Mouse (Mus musculus): ENCODE results near the gene Fbrsl1. TPM values are rescaled to one million over a fixed set of nuclear protein-coding genes. Genes with fewer than 3 reads are reported as not detected.

Fbrsl1 gene
- polyA plus RNA-seq, 1 experiment from 2014 or later = 17.5 TPM

DNA sequence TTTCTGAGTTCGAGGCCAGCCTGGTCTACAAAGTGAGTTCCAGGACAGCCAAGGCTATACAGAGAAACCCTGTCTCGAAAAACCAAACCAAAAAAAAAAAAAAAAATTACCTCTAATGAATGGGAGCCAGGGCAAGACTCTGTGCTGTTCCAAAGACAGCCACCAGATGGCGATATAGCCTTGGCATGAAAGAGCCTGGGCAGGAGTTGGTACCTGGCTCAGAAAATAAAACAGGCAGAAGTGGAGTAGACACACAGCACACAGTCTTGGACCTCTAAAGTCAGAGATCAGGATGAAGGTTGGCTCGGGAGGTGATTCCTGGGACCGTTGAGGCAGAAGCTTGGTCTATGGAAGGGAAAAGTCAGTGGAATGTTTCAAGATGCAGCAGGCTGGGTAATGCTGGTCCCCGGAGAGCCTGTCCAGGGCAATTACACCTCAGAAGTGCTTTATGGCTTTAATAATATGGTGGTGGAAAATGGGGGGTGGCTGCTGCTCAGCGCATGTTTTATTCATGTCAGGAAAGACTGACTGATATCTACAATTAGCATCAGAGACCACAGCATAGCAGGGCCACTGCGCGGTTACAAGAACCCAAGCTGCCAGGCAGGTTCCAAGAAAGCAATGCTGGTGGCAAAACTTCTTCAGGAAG, 90.6 kb downstream of the Fbrsl1 start:
- H3K27ac ChIP-seq (ENCODE audit: low read depth, low read length) = no peak overlapping the region
- H3K9me3 ChIP-seq (ENCODE audit: control insufficient read depth, low read length) = no peaks in the 10 kb centered on the region
- no peak overlapping the region for H3K4me3 ChIP-seq (ENCODE audit: low read depth, low read length)
- no peaks in the 10 kb centered on the region for H3K4me1 ChIP-seq (replicated peaks; ENCODE audit: control insufficient read depth, insufficient read depth, low read length)
- H3K36me3 ChIP-seq (ENCODE audit: control insufficient read depth, insufficient read depth, low read length) = no peaks in the 10 kb centered on the region
- ATAC-seq (ENCODE audit: low FRiP score) (peak; percentile 65; the same call in 1 of the 2 replicates), DNase-seq (ENCODE audit: low spot score) (peak; percentile 93)
- no peak overlapping the region for H3K9ac ChIP-seq (ENCODE audit: low read depth, low read length)
- no peak overlapping the region for H3K4me2 ChIP-seq (replicated peaks; ENCODE audit: low read depth, low read length)
- no peaks in the 10 kb centered on the region for H3K27me3 ChIP-seq (ENCODE audit: control insufficient read depth, insufficient read depth, low read length)
- 41% methylated on average over 9 of the region's 9 CpGs for WGBS

DNA sequence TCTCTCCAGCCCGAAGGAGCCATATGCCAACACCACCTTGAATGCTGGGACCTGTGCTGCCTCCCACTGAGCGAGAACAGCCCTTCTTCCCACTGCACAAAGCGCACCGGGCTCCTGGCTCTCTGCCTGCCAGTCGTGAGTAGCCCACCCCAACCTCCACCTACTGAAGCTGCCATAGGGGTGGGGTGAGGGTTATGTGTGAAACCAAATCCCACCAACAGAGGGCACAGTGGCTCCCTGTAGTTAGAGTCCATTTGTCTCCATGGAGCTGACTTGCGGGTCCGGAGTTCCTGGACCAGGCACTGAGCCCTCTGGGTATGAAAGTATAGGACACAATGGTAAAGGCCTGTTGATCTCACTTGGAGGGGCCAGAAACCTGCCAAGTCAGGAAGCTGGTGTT, 93.6 kb downstream of the Fbrsl1 start:
- DNase-seq (ENCODE audit: low spot score) = peak; percentile 66

DNA sequence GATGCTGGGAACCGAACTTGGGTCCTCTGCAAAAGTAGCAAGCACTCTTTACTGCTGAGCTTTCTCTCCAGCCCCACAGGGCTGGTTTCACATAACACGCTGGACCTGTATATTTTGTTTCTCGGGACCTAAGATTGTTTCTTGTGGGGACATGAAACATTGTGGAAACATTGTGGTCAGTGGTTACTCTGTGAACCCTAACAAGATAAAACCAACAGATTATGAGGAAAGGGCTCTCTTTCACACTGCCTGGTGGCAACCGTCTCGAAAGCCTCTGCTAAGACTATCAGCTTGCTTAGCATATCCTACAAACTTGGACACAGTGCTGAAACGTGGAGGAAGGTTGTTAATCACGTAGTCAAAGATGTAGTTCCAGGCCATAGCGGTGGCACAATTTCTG, 101.3 kb downstream of the Fbrsl1 start:
- H3K9me3 ChIP-seq (ENCODE audit: control insufficient read depth, low read length) = no peaks in the 10 kb centered on the region
- 85% methylated on average over 8 of the region's 8 CpGs for WGBS
- ATAC-seq (ENCODE audit: low FRiP score) = no peak

More for the DNA sequence above, 93.6 kb downstream of the Fbrsl1 start:
- Histone ChIP-seq H3K9ac (ENCODE audit: low read depth, low read length) (no peak overlapping the region), H3K9me3 (ENCODE audit: control insufficient read depth, low read length) (no peaks in the 10 kb centered on the region), H3K27ac (ENCODE audit: low read depth, low read length) (no peak overlapping the region), H3K4me2 (replicated peaks; ENCODE audit: low read depth, low read length) (no peak overlapping the region), H3K4me1 (replicated peaks; ENCODE audit: control insufficient read depth, insufficient read depth, low read length) (no peaks in the 10 kb centered on the region), H3K36me3 (ENCODE audit: control insufficient read depth, insufficient read depth, low read length) (no peaks in the 10 kb centered on the region), H3K4me3 (ENCODE audit: low read depth, low read length) (no peak overlapping the region), H3K27me3 (ENCODE audit: control insufficient read depth, insufficient read depth, low read length) (no peaks in the 10 kb centered on the region)
- ATAC-seq (ENCODE audit: low FRiP score) = peak; percentile 31; the same call in 1 of the 2 replicates
- WGBS = 20% methylated on average over 7 of the region's 7 CpGs

DNA sequence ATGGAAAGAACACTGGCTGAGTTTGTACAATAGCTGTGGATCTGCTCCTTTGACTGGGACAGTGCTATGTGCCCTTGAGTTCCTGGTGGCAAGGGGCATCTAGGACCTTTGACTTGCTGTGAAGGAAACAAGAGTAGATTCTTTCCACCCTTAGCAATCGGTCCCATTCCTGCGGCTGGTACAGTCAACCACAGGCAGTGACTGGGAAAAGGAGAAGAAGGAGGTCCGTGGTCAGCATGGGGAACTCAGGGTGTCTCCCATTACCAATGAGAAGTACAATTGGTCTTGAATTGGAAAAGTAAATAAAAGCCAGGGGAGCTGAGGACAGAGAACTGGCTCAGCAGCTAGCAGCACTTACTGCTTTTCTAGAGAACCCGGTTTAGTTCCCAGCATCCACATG, 102.8 kb downstream of the Fbrsl1 start:
- 84% methylated on average over 4 of the region's 4 CpGs for WGBS
- H3K27ac ChIP-seq (ENCODE audit: low read depth, low read length) = no peak overlapping the region
- no peaks in the 10 kb centered on the region for H3K9me3 ChIP-seq (ENCODE audit: control insufficient read depth, low read length)
- H3K4me2 ChIP-seq (replicated peaks; ENCODE audit: low read depth, low read length) = no peak overlapping the region
- DNase-seq (ENCODE audit: low spot score) (no peak), ATAC-seq (ENCODE audit: low FRiP score) (no peak)
- H3K36me3 ChIP-seq (ENCODE audit: control insufficient read depth, insufficient read depth, low read length) = no peaks in the 10 kb centered on the region
- no peaks in the 10 kb centered on the region for H3K4me1 ChIP-seq (replicated peaks; ENCODE audit: control insufficient read depth, insufficient read depth, low read length)
- H3K4me3 ChIP-seq (ENCODE audit: low read depth, low read length) = no peak overlapping the region
- H3K27me3 ChIP-seq (ENCODE audit: control insufficient read depth, insufficient read depth, low read length) = peaks cover 12% of the 10 kb centered on the region
- no peak overlapping the region for H3K9ac ChIP-seq (ENCODE audit: low read depth, low read length)

More for the DNA sequence above, 101.3 kb downstream of the Fbrsl1 start:
- Histone ChIP-seq H3K4me2 (replicated peaks; ENCODE audit: low read depth, low read length) (no peak overlapping the region), H3K27me3 (ENCODE audit: control insufficient read depth, insufficient read depth, low read length) (peaks cover 9% of the 10 kb centered on the region), H3K27ac (ENCODE audit: low read depth, low read length) (no peak overlapping the region), H3K4me1 (replicated peaks; ENCODE audit: control insufficient read depth, insufficient read depth, low read length) (no peaks in the 10 kb centered on the region), H3K4me3 (ENCODE audit: low read depth, low read length) (no peak overlapping the region), H3K9ac (ENCODE audit: low read depth, low read length) (no peak overlapping the region), H3K36me3 (ENCODE audit: control insufficient read depth, insufficient read depth, low read length) (no peaks in the 10 kb centered on the region)
- no peak for DNase-seq (ENCODE audit: low spot score)

DNA sequence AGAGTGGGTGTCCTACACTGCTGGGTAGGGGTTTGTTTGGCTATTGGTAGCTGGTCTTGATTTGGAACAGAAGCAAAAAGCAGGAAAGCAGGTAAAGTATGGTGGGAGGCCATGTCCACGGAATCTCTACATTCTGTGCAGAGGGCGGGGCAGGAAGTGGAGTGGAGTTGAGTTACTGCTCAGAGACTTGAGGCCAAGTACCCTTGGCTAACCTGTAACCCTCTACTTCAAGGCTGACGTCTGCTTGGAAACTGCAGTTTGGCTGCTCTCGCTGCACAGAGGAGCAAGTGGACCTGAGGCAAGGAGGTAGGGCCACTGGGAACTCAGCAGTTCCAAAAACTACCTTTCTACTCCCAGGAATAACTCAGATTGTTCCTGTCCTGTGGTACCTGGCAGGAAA, 103.8 kb downstream of the Fbrsl1 start, which contains the start of gene Lrcol1:
Gene Lrcol1 (plus strand): TSS at position 207 of the 400 bp plus-strand sequence.
- no peak within 1 kb of the TSS for H3K9ac ChIP-seq (ENCODE audit: low read depth, low read length)
- H3K4me2 ChIP-seq (replicated peaks; ENCODE audit: low read depth, low read length) = no peak within 1 kb of the TSS
- no peak for ATAC-seq (ENCODE audit: low FRiP score)
- H3K9me3 ChIP-seq (ENCODE audit: control insufficient read depth, low read length) = no peaks in the 10 kb centered on the region
- DNase-seq (ENCODE audit: low spot score) = no peak
- H3K4me3 ChIP-seq (ENCODE audit: low read depth, low read length) = no peak within 1 kb of the TSS
- H3K36me3 ChIP-seq (ENCODE audit: control insufficient read depth, insufficient read depth, low read length) = no peaks in the 10 kb centered on the region
- H3K27me3 ChIP-seq (ENCODE audit: control insufficient read depth, insufficient read depth, low read length) = peaks cover 12% of the 10 kb centered on the region
- WGBS = 80% methylated on average over 4 of the region's 4 CpGs
- H3K4me1 ChIP-seq (replicated peaks; ENCODE audit: control insufficient read depth, insufficient read depth, low read length) = no peaks in the 10 kb centered on the region
- no peak within 1 kb of the TSS for H3K27ac ChIP-seq (ENCODE audit: low read depth, low read length)

DNA sequence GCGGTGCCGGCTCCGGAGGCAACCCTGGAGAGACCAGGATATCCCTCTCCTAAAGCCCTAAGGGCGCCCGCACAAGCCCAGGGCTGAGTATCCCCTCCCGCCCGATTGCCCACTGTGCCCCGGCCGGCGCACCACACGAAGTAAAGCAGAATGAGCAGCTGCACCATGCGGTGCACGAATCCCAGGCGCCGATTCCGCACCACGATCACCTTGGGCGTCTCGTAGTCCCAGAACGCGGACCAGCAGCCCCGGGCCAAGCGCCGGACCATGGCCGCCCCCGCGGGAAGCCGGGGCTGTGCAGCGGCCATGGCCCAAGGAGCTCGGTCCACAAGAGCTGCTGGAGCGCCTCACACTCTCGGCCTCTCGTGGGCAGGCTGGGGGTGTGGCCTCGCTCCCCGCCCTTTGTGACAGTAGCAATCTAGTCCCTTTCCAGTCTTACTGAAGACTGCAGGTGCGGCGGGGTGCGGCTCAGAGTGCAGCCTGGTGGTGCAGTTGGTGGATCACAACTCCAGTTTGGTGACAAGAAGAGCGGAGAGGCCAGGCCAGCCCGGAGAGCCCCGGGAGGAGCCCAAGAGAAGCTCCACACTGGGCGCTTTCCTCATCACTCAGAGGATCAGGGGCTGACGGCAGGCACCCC, 105.5 kb downstream of the Fbrsl1 start, which contains the start of gene P2rx2:
Gene P2rx2 (minus strand): TSS at position 565 of the 637 bp plus-strand sequence.
- DNase-seq (ENCODE audit: low spot score) (peak; percentile 61), ATAC-seq (ENCODE audit: low FRiP score) (peak; percentile 73; the same call in 1 of the 2 replicates)
- WGBS = 2% methylated on average over 37 of the region's 43 CpGs
- H3K27me3 ChIP-seq (ENCODE audit: control insufficient read depth, insufficient read depth, low read length) = peaks cover 12% of the 10 kb centered on the region
- no peak within 1 kb of the TSS for H3K27ac ChIP-seq (ENCODE audit: low read depth, low read length)
- no peaks in the 10 kb centered on the region for H3K4me1 ChIP-seq (replicated peaks; ENCODE audit: control insufficient read depth, insufficient read depth, low read length)
- H3K36me3 ChIP-seq (ENCODE audit: control insufficient read depth, insufficient read depth, low read length) = no peaks in the 10 kb centered on the region
- no peaks in the 10 kb centered on the region for H3K9me3 ChIP-seq (ENCODE audit: control insufficient read depth, low read length)
- H3K9ac ChIP-seq (ENCODE audit: low read depth, low read length) = peak within 1 kb of the TSS; percentile 58
- H3K4me3 ChIP-seq (ENCODE audit: low read depth, low read length) = peak within 1 kb of the TSS; percentile 46
- H3K4me2 ChIP-seq (replicated peaks; ENCODE audit: low read depth, low read length) = peak within 1 kb of the TSS; percentile 96

DNA sequence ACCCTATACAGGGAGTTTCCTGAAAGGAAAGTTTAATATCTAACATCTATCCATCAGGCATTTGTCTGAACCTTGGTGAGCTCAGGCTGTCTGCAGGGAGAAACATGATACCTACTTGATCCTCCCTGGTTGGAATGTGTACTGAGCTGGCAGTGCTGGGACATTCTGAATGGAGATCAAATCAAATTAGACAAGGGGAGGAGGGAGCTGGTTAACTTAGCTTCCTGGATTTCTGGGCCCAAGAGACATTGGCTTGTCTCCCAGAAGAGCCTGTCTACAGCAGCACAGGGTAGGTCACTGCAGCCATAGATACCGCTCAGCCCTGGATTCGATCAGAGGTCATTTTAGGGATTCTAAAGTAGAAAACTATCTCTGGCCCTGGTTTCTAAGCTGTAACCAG, 109.5 kb downstream of the Fbrsl1 start:
- DNase-seq (ENCODE audit: low spot score) (no peak), ATAC-seq (ENCODE audit: low FRiP score) (no peak)
- no peak overlapping the region for H3K4me3 ChIP-seq (ENCODE audit: low read depth, low read length)
- peaks cover 12% of the 10 kb centered on the region for H3K27me3 ChIP-seq (ENCODE audit: control insufficient read depth, insufficient read depth, low read length)
- H3K4me1 ChIP-seq (replicated peaks; ENCODE audit: control insufficient read depth, insufficient read depth, low read length) = no peaks in the 10 kb centered on the region
- WGBS = 93% methylated on average over 2 of the region's 2 CpGs
- H3K9me3 ChIP-seq (ENCODE audit: control insufficient read depth, low read length) = no peaks in the 10 kb centered on the region
- no peak overlapping the region for H3K4me2 ChIP-seq (replicated peaks; ENCODE audit: low read depth, low read length)
- H3K27ac ChIP-seq (ENCODE audit: low read depth, low read length) = no peak overlapping the region
- H3K36me3 ChIP-seq (ENCODE audit: control insufficient read depth, insufficient read depth, low read length) = no peaks in the 10 kb centered on the region
- H3K9ac ChIP-seq (ENCODE audit: low read depth, low read length) = no peak overlapping the region

DNA sequence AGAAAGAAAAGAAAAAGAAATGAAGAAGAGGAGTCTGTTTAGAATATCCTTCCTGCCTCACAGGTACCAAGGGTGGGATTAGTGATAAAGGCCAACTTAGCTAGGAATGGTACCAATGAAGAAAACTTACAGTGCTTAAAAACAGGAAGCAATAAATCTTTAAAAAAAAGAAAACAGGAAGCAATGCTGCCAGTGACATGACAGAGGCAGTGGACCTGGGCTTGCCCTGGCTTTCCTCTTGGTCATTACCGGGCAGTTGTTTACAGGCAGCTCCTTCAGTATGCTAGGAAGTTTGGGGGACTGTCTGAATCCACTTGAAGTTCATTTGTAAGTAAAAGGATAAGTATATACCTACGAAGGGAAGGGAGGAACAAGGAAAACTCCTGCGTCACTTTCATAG, 117.8 kb downstream of the Fbrsl1 start:
- Histone ChIP-seq H3K4me3 (ENCODE audit: low read depth, low read length) (no peak overlapping the region), H3K4me1 (replicated peaks; ENCODE audit: control insufficient read depth, insufficient read depth, low read length) (no peaks in the 10 kb centered on the region), H3K9me3 (ENCODE audit: control insufficient read depth, low read length) (no peaks in the 10 kb centered on the region), H3K4me2 (replicated peaks; ENCODE audit: low read depth, low read length) (no peak overlapping the region), H3K36me3 (ENCODE audit: control insufficient read depth, insufficient read depth, low read length) (peaks cover 7% of the 10 kb centered on the region), H3K9ac (ENCODE audit: low read depth, low read length) (no peak overlapping the region), H3K27me3 (ENCODE audit: control insufficient read depth, insufficient read depth, low read length) (no peaks in the 10 kb centered on the region), H3K27ac (ENCODE audit: low read depth, low read length) (no peak overlapping the region)
- ATAC-seq (ENCODE audit: low FRiP score) (no peak), DNase-seq (ENCODE audit: low spot score) (no peak)
- WGBS = 90% methylated on average over 3 of the region's 3 CpGs

DNA sequence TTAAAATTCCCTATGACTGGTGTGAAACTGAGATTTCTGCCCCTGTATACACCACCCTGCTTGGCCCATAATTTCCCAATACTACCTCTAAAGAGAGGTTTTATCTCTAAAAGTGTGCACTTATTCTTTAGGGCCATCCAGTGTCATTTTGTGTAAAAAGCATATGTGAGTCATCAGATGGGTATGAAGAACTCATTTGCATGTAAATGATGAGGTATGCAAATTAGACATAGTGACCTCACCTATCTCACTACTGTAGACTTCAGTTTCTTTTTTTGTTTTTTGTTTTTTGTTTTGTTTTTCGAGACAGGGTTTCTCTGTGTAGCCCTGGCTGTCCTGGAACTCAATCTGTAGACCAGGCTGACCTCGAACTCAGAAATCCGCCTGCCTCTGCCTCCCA, 135.2 kb downstream of the Fbrsl1 start:
- Histone ChIP-seq H3K9ac (ENCODE audit: low read depth, low read length) (no peak overlapping the region), H3K36me3 (ENCODE audit: control insufficient read depth, insufficient read depth, low read length) (peaks cover 7% of the 10 kb centered on the region; the same call in 1 of the 2 replicates), H3K27me3 (ENCODE audit: control insufficient read depth, insufficient read depth, low read length) (no peaks in the 10 kb centered on the region), H3K27ac (ENCODE audit: low read depth, low read length) (no peak overlapping the region), H3K4me1 (replicated peaks; ENCODE audit: control insufficient read depth, insufficient read depth, low read length) (no peaks in the 10 kb centered on the region), H3K4me2 (replicated peaks; ENCODE audit: low read depth, low read length) (no peak overlapping the region), H3K4me3 (ENCODE audit: low read depth, low read length) (no peak overlapping the region), H3K9me3 (ENCODE audit: control insufficient read depth, low read length) (no peaks in the 10 kb centered on the region)
- 94% methylated on average over 3 of the region's 3 CpGs for WGBS
- DNase-seq (ENCODE audit: low spot score) (no peak), ATAC-seq (ENCODE audit: low FRiP score) (no peak)

All from hindbrain, embryonic 11.5 days (tissue).